Mouse (Mus musculus) layer of hippocampus, adult 8-10 months (tissue): ENCODE data around the gene Fbxo28. TPM values are rescaled to one million over a fixed set of nuclear protein-coding genes. Genes with fewer than 3 reads are reported as not detected.

Source experiments
- DNase-seq, 2 experiments: peaks; one replicate each; pipeline ENCODE4 v3.0.0; 2022; ENCODE audit warnings: low spot score in 2 of 2
- total RNA-seq, 4 experiments: library from RNA; stranded (reverse); gene quantifications; 2 replicates each; pipeline ENCODE4 v1.2.4; 2022

Gene Fbxo28
- total RNA-seq, result 10 to 100 TPM; 42.6 to 52.8 (median 49.5) TPM

GRCm38 (mm10) chr1:182340821-182341781 lies at the start of gene Fbxo28:
Fbxo28 (minus strand) TSS chr1:182341629.
- peak; percentile 81 to 83 for DNase-seq

GRCm38 (mm10) chr1:182388729-182389128 lies 47.3 kb upstream of the Fbxo28 start:
- DNase-seq, result no peak

GRCm38 (mm10) chr1:182386449-182386848 lies 45.0 kb upstream of the Fbxo28 start:
- no peak for DNase-seq

DNA sequence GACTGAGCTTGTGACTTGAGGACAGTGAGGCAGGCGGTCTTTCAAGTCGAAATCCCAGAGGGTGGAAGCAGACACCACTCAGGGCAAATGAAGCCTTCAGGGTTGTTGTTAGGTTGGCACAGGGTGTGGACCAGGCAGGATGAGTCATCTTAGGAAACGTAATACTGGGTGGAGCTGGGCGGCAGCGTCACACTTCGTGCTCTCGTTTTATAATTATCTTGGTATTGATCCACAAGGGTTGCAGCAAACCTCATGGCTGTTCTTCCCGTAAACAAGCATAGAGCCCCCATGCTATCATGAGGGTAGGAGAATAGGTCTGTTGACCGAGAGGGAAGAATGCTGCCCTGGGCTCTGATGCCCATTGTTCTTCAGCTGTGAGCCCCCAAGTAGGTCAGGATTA lies 41.7 kb upstream of the Fbxo28 start:
- DNase-seq, result no peak

GRCm38 (mm10) chr1:182381327-182381726 lies 39.9 kb upstream of the Fbxo28 start:
- no peak for DNase-seq

DNA sequence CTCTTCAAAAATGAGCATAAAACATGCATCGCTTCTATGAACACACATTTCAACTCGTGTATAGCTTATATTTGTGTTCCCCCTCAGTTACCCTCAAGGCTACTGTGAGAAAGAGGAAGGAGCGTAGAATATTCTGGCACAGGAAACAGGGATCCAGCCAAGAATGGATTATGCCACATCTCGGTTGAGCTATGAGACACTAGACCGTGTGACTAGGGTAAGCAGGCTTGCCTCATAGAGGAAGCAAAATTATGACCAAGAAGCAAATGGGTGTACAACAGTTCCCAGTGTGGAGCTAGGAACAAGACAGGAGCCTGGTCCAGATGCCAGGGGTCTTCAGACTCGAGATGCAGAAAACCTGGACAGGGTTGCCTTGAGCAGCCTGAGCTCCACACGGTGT lies 39.3 kb upstream of the Fbxo28 start:
- no peak for DNase-seq

- no peak for DNase-seq
These were observed 37.4 kb upstream of the Fbxo28 start for GRCm38 (mm10) chr1:182378876-182379275.

DNA sequence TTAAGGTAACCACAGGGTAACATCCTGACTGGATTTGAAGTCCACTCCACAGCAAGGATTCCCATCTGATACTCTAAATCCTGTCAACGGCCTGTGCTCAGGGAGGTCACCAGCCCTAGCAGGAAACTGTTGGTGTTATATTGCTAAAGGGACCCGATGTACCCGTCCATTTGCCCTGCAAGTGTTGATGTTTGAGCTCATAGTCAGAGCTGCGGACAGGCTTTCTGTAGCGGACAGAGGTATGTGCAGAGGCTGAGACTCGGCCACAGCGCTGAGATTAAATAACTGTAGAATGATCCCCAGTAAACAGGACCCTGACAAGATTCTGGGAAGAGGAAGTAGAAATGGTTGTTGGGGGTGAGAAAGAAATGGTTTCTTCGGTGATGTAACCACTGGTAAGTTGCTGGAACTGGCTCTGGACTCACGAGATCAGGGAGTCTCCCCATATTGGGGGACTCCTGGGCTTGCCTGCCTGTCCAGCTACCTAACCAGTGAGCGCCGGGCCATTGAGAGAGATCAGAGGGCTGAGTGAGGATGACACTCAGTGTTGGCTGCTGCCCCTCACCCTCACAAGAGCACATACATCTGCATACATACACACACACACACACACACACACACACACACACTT lies 36.9 kb upstream of the Fbxo28 start:
- DNase-seq, result no peak

- DNase-seq, result no peak
These were observed 36.1 kb upstream of the Fbxo28 start for GRCm38 (mm10) chr1:182377519-182377918.

- DNase-seq, result no peak
These were observed 35.4 kb upstream of the Fbxo28 start for GRCm38 (mm10) chr1:182376826-182377225.

DNA sequence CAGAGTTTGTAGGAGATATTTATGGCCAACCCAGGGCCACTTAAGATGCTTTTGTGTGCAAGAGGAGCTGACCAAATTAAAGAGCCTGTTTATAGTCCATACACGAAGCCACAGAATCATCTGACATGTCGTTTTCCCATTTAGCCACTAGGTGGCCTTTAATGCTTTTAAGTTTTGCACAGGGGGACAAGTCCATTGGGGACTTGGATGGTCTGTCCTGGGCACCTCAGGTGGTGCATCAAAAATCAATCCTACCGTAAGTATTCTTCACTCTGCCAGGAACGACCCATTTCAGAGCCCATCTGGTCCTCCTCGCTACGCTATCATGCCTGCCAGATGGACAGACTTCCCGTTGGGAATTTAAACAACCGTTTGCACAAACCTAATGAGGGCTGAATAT lies 34.8 kb upstream of the Fbxo28 start:
- peak; percentile 15 to 26 for DNase-seq

GRCm38 (mm10) chr1:182371891-182372290 lies 30.5 kb upstream of the Fbxo28 start:
- DNase-seq, result no peak

GRCm38 (mm10) chr1:182369435-182369834 lies 28.0 kb upstream of the Fbxo28 start:
- DNase-seq, result no peak

- DNase-seq, result no peak
These were observed 27.4 kb upstream of the Fbxo28 start for GRCm38 (mm10) chr1:182368782-182369181.

DNA sequence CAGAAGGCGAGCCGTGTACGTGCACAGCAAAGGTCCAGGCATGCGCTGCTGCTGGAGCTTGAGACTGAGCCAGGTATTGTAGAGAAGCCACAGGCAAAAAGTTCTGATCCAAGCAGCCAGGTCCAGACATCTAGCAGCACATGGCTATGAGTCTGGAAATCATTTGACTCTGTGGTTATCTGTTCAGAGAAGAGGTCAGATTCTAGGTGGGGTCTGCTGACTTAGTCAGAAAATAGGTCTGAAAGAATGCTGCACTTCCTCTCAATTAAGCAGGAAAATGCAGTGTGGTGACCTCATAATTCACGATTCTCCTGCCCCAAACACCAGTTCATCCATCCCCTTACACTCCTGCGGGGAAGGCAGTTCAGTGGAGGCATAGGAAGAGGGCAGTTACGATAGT lies 26.9 kb upstream of the Fbxo28 start:
- no peak for DNase-seq

GRCm38 (mm10) chr1:182363683-182364404 lies 22.4 kb upstream of the Fbxo28 start:
- DNase-seq, result no peak

GRCm38 (mm10) chr1:182362703-182363102 lies 21.3 kb upstream of the Fbxo28 start:
- DNase-seq, result no peak

DNA sequence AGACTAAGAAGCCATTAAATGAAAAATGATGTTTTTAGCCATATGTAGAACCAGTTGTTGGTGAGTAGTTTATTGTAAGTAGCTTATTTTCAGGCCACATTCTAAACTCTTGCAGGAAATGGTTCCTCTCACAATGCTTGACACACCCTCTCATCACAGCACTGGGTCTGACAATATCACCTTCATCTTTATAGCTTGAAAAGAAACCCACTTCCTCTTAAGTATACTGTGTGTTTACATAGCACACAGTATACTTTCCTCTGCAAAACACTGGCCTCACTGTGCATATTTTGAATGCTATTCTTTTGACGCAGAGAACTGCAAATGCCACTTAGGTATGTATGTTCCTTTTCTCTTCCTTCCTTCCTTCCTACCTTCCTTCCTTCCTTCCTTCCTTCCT lies 16.7 kb upstream of the Fbxo28 start:
- DNase-seq, result no peak

DNA sequence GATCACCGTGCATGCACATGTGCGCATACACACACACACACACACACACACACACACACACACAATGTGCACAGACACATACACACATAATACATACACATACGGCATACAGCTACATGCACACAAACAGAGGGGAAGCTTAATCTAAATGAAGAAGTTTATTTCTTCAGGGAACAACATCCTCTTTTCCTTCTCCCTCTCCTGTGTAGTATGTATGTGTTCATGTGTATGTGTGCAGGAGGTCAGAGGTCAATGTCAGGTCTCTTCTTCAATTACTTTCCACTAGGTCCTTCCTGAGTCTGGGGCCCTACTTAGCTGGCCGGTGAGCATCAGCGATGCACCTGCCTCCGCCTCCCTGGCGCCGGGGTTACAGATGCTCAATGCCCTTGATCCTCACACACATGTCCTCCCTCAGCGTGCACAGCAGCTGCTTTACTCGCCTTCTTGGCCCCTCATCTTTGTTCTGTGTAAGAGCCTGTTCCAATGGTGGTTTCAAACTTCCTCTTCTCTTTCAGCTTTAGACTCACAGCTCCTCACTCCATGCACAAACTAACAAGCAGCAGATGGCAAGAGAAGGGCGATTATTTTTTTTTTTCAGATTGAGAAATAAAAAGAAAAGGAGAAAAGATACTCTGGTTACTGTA lies 13.2 kb upstream of the Fbxo28 start:
- DNase-seq, result no peak

DNA sequence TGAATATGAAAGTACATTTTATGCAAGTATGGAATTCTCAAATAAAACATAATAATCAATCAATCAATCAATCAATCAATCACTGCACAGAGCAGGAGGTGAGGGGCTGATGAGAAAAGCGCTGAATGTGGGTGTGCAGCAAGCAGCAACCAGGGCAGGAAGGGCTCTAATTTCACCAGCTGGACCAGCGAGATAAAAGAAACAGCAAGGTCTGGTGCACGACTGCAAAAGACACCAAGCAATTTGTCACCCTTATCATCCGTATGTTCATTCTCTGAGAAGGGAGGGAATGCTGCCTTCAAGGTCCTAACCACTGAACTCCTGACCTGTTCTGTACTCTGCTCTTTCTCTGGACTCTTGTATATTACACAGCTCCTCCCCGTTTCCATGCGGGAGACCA lies 8.1 kb upstream of the Fbxo28 start:
- no peak for DNase-seq

DNA sequence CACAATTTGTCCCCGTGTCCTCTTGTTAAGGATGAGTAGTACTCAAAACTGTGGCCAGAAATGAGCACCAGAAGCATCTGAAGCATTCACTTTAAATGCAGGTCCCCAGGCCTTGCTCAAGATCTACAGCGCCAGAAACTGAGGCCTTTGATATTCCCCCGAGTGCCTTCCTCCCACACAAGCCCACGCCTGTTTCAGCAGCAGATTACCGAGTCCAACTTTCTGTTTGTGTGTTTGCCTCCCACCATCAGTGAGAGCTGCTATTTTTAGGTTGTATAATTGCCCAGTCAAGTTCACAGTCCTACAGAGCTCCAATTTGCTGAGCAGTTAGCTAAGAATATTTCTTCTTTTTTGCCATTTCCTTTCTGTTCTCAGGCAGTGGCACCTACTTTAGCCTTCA lies 5.1 kb upstream of the Fbxo28 start:
- peak; percentile 20 to 23 for DNase-seq

- DNase-seq, result no peak
These were observed 4.4 kb upstream of the Fbxo28 start for GRCm38 (mm10) chr1:182345857-182346256.
